Mouse (Mus musculus): ENCODE data around the gene Tas2r106.

Tas2r106 gene

GRCm38 (mm10) chr6:131678786-131679185 lies at the start of gene Tas2r106:
TSS of gene Tas2r106 (minus strand) at chr6:131678886.
- DNase-seq (ENCODE audit: low spot score in 2 of 2): no peak

- no peak for DNase-seq (ENCODE audit: low spot score in 2 of 2)
These were observed 34.1 kb upstream of the Tas2r106 start for GRCm38 (mm10) chr6:131712803-131713202.

- no peak for DNase-seq (ENCODE audit: low spot score in 2 of 2)
These were observed 11.3 kb upstream of the Tas2r106 start, which contains the start of gene Tas2r114 for GRCm38 (mm10) chr6:131689963-131690362. TSS of gene Tas2r114 (minus strand) at chr6:131690063.

- no peak for DNase-seq (ENCODE audit: low spot score in 2 of 2)
These were observed 8.7 kb upstream of the Tas2r106 start, which contains the start of gene Tas2r105 for GRCm38 (mm10) chr6:131687395-131687794. TSS of gene Tas2r105 (minus strand) at chr6:131687495.

GRCm38 (mm10) chr6:131685644-131686043 lies 7.0 kb upstream of the Tas2r106 start, which contains the start of gene Tas2r104:
TSS of gene Tas2r104 (minus strand) at chr6:131685744.
- no peak for DNase-seq (ENCODE audit: low spot score in 2 of 2)

GRCm38 (mm10) chr6:131660049-131660448 lies 18.6 kb downstream of the Tas2r106 start, which contains the start of gene Tas2r107:
TSS of gene Tas2r107 (minus strand) at chr6:131660149.
- DNase-seq (ENCODE audit: low spot score in 2 of 2): no peak

- DNase-seq (ENCODE audit: low spot score in 2 of 2): no peak
These were observed 47.9 kb downstream of the Tas2r106 start, which contains the start of gene Tas2r130 for GRCm38 (mm10) chr6:131630812-131631211. TSS of gene Tas2r130 (minus strand) at chr6:131630912.
